Mouse (Mus musculus): Measurements from ENCODE around the gene Olfr502.
"Not testable (repeated sequence)": the region's sequence is repeated elsewhere in the genome, so short reads cannot be mapped to it uniquely, and the experiment has no call there.

The Olfr502 gene

DNA sequence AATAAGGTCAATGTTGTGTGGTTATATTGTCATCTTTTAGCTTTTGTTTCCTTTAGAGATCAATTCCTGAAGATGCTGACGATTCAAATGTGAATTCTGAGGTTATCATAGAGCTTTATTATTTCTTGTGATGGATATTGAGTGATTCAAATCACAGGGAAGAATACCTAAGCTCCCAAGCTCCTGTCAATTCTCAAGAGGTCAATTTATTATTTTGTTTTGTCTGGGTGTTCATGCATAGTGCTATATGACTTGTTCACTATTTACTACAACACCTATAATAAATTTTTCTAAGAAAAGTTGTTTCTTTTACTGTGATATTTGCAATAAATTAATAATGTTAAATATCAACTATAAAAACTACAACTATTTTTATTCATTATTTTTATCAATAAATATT, at the start of gene Olfr502:
TSS of gene Olfr502 (minus strand) at position 101 of the 400 bp plus-strand sequence.
- DNase-seq, result no peak

DNA sequence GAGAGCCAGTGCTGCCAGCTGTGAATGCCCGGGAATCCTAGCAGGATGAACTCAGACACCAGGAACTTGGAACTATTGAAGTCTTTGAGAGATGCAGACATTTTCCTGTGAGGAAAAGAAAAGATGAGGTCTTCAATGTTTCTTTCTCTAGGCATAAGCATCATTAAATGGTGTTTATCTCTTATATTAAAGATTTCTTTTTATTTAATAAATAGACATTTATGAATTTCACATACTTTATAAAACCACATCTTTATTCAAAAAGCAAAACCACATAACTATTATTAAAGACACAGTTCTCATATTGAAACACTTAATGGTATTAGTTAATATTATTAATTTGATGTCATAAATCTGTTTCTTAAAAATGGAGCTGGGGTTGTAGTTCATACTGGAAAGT, 40.8 kb upstream of the Olfr502 start, which contains the start of gene Olfr504:
TSS of gene Olfr504 (minus strand) at position 101 of the 400 bp plus-strand sequence.
- no peak for DNase-seq

DNA sequence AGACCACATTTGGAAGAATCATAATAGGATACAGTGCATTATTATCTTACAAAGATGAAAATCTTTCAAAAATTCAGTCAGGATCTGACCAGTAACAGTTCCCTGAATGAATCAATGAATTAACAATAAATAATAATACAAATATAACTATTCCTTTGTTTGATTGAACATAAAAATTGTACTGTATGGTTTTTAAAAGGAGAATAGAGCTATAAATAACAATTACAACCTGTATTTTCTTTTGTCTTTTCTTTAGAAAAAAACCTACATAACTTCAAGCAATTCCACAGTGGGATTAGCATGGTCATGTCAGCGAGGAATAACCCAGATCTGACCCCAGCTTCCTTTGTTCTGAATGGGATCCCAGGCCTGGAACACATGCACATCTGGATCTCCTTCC, 19.4 kb upstream of the Olfr502 start, which contains the start of gene Olfr503:
TSS of gene Olfr503 (plus strand) at position 301 of the 400 bp plus-strand sequence.
- not testable (repeated sequence) for DNase-seq

DNA sequence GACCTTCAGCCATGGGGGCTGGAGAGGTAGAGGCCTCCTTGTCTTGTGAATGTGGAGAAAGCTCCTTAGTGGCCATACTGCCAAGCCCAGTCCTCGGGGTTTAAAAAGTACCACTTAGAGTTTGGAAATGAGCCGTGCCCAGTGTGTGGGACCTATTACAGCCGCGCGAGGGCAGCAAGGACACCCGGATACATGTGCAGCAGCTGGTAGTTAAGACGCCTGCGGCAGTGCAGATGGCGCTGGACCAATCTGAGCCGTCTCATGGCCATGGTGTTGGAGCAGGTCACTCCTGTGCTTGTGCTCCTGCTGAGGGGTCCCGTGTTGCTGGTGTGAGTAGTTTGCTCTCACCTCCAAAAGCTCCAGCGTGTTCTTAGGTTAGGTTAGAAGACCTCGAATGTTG, 17.6 kb upstream of the Olfr502 start:
- DNase-seq, result no peak

Measured in cerebellum, postnatal 14 days (tissue).